Mouse (Mus musculus): ENCODE results near the gene Ston1. TPM values are rescaled to one million over a fixed set of nuclear protein-coding genes. Genes with fewer than 3 reads are reported as not detected.

The Ston1 gene
- total RNA-seq, 2 experiments from 2014 or later: not detected

DNA sequence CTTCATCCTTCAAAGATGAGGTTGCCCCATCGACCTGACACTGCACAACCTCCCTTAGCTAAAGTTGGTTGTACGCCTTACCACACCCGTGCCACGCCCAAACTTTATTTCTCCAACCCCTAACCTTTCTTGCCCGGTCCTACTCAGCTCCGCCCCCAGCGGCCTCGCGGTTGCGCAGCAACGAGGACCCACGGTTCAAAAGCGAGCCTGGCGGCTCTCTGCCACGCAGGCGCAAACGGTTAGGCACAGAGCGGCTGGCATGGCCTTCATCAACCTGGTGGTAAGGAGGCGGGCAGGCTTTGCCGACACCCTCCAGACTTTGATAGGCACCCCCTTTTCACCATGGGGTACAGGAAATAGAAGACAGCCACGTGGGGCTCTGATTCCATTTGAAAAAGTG lies 71.0 kb downstream of the Ston1 start, which contains the start of gene Gtf2a1l:
Gene Gtf2a1l, plus strand, starts transcription at position 209 of the 400 bp plus-strand sequence.
- peak; percentile 56 for ATAC-seq (ENCODE audit: poor library complexity, severe bottlenecking)

DNA sequence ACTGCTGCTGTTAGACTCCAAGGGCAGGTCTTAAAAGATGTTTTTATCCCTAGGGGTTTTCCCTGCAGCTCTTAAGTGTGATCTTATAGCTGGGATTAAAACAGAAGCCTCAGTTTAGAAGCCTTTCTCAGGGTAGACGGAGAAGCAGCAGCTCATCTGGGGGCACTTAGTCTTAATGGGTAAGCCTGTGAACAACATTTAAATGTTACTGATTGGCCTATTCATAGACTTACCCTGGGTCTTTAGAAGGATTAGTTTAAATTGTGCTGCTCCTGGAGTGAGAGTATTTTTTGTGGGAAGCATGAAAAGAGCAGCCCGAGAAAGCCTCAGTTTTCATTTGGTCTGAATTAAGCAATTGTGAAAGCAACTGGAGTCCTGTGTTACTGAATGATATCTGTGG lies 72.4 kb downstream of the Ston1 start:
- no peak for ATAC-seq (ENCODE audit: poor library complexity, severe bottlenecking)

DNA sequence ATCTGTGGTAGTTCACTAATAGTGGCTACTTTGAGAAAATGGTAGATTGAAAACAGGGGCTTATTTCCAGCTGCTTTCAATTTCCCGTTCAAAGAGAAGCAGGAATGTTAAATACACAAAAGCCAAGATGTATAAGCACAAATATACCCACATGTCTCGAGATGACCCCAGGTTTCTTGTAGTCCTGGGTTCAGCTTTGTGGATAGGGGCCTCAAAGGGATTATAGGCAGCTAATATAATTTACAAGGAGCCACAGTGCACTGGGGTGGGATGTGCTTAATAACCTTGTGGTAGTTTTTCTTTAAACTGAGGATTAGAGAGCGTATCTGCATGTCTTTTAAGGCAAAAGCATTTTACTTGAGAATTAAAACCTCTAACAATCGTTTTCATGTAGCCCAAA lies 73.3 kb downstream of the Ston1 start:
- no peak for ATAC-seq (ENCODE audit: poor library complexity, severe bottlenecking)

DNA sequence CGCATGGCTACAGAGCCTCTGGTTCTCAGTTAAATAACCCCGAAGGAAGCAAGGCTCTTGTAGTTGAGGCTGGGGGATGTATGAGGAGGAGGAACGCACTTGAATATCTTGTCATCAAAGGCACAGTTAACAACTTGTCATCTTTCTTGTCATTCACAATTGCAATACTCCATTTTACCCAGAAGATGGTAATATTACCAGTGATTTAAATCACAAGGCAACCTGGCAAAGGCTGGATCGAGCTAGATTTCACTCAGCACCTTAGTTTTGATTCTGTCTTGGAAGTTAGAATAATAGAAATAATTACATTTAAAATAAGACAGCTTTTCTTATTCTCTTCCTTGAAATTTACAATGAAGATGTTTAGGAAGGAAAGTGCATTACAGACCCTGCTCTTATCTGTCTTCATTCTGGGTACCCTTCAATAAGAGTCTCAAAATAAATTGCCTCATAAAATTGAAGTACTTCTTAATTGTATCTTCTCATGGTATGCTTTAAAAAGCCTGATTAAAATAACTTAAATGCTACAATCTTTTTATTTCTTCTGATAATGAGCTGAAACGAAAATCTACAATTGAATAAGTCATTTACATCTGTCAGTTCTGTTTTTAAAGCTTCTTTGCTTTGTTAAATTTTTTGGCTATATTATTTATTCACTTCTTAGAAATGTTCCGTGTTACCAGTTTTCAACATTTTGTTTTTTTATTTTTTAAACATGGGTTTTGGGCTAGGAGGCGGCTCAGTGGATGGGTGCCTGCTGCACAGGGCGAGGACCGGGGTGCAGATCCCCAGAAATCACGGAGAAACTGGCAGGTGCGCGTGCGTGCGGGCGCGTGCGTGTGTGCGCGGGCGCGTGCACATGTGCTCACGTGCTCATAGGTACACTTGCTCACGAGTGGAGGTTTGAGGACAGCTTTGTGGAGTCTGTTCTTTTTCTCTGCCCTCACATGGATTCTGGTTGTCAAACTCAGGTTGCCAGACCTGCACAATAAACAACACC lies 78.1 kb downstream of the Ston1 start:
- ATAC-seq (ENCODE audit: poor library complexity, severe bottlenecking): no peak

DNA sequence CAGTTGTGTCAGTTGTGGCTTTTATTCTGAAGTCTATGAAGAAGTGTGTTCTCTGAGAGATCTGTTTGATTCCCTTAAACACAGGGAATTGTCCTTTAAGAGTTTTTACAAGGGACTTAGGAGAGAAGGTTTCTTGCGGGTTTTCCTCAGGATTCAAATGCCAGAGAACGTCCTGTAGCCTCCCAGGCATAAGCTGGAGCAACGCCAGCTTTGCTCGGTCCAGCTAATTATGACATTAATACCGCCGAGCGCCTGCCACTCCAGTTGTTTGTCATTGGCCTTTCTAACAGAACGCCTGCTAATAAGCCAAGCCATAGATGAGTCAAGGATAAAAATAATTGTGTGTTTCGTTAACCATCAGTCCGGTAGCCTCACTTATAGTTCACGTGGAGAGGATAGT lies 90.7 kb downstream of the Ston1 start:
- no peak for ATAC-seq (ENCODE audit: poor library complexity, severe bottlenecking)

DNA sequence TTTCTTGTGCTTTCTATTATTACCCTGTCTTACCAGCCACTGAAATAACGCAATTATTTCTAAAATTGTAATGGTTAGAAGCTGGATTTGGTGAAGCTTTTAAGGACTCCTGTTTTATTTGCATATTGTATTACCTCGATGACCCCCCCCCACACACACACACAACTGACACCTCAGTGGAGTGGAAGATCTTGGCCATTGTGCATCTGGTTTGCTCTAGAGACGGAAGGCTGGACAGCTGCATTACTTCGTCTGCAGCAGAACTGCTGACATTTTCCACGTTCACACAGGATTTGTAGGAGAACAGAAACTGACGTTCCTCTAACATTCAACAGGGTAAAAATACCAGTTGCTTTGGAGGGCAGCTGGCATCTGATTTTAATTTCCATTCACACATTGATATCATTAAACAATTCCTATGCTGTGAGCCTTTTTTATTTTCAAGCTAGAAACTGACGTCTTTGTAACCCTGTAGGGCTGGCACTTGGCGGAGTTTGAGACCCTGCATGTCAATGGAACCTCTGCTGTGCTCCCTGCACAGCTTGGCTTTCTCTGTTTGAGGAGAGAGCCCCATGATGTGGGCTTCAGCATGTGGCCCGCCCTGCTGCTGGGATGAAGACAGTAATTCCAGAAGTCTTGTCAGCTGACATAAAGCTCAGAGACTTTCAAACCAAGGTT lies 99.3 kb downstream of the Ston1 start:
- no peak for ATAC-seq (ENCODE audit: poor library complexity, severe bottlenecking)

DNA sequence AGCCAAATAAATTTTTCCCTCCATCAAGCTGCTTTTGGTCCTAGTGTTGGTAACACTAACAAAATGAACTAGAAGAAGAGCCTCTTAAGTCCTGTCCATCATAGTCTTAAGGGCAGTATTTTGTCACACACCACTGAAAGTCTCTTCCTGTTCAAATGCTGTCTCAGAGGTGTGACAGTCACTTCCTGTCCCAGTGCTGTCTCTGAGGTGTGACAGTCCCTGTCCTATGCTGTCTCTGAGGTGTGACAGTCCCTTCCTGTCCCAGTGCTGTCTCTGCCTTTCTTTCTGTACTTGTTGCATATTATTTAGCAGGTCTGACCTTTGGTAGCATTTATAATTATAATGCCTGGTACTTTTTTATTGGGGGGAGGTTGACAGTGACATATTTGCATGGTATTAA lies 103.4 kb downstream of the Ston1 start:
- peak; percentile 91 for ATAC-seq (ENCODE audit: poor library complexity, severe bottlenecking)

DNA sequence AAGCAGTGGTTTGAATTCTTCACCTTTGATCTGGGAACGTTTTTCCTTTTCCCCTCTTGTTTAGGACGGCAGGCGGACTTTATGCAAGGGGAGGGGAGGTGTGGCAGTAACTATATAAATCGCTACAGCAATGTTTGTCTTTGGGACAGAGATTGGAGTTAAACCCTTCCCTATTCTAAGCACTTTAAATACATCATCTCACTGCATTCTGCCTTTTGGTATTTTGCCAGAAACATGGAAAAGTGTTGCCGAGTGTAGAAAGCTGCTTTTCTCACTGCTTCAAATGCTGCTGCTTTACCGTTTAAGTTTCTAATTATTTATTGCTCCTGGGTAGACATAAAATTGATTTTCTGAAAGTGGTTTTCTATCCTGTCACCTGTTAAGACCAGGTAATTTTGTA lies 104.9 kb downstream of the Ston1 start:
- no peak for ATAC-seq (ENCODE audit: poor library complexity, severe bottlenecking)

DNA sequence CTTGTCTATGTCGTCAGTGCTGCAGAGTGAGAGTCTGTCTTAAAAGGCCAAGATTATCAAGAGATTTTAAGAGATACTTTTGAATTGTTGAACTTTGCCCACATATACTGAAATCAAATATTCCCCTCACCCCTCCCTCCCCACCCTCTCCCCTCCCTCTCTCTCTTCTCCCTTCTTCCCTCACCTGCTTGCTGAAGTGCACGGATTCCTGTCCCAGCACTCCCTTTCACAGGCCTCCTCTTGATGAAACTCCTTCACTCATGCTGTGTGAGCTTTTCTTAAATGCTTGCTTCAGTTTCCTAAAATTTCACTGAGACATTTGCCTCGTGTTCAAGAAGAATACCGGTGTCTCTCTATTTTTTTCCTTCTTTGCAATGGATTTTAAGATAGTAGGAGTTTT lies 105.6 kb downstream of the Ston1 start:
- no peak for ATAC-seq (ENCODE audit: poor library complexity, severe bottlenecking)

DNA sequence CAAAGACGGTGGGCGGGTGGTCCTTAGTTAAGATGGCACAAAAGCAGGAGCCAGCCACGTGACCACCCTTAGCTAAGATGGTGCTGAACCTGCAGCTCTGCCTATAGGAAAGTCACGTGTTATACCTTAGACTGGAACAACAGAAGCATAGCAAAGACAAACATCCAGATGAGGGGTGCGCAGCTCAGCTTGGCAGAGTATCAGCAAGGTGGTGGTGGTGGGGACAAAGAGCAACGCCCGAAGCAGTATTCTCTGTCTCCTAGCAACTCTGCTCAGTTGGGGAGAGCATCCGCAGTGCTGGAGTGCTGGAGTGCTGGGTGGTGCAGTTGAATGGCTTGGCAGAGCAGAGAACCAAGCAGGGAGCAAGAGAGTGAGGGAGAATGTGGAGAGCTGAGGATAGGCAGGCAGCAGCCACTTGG lies 108.8 kb downstream of the Ston1 start:
- no peak for ATAC-seq (ENCODE audit: poor library complexity, severe bottlenecking)

Other genes with a start within 250 kb of the Ston1 start
- 68.4 and 79.4 TPM in 2 replicates for gene Foxn2, start 157.0 kb upstream of the Ston1 start, total RNA-seq (2015)
- gene Foxn2, start 157.0 kb upstream of the Ston1 start, total RNA-seq (2017): 93.8 and 96.1 TPM in 2 replicates
- gene Ppp1r21, start 67.6 kb upstream of the Ston1 start, total RNA-seq (2015): 128 and 132 TPM in 2 replicates
- 126 and 147 TPM in 2 replicates for gene Ppp1r21, start 67.6 kb upstream of the Ston1 start, total RNA-seq (2017)
- not detected in 2 replicates for gene Gtf2a1l, start 71.0 kb downstream of the Ston1 start, total RNA-seq (2015)
- gene Gtf2a1l, start 71.0 kb downstream of the Ston1 start, total RNA-seq (2017): not detected in 2 replicates
- not detected in 2 replicates for gene Lhcgr, start 194.3 kb downstream of the Ston1 start, total RNA-seq (2015)
- not detected in 2 replicates for gene Lhcgr, start 194.3 kb downstream of the Ston1 start, total RNA-seq (2017)

Measured in megakaryocyte, adult 5-6 weeks (primary cell).